Mouse (Mus musculus): ENCODE measurements at regions not wholly inside any gene's neighbourhood (a gene's known extent, or its start where the extent isn't known, plus 50 kb on each side); places are given as distances from the start of the nearest gene placed in this dataset.

- Histone ChIP-seq H3K27ac (replicated peaks) (no peak overlapping the region), H3K27me3 (ENCODE audit: control insufficient read depth, insufficient read depth, low read length) (no peaks in the 10 kb centered on the region), H3K9me3 (ENCODE audit: control insufficient read depth, low read length) (no peaks in the 10 kb centered on the region), H3K9ac (ENCODE audit: low read length) (no peak overlapping the region), H3K4me2 (replicated peaks; ENCODE audit: low read depth) (no peak overlapping the region), H3K4me1 (replicated peaks; ENCODE audit: control insufficient read depth, insufficient read depth) (0 out of 2 replicates have a peak, but pooled peaks cover 2% of the 10 kb centered on the region), H3K4me3 (ENCODE audit: low read depth, low read length) (no peak overlapping the region), H3K36me3 (ENCODE audit: control insufficient read depth, insufficient read depth, low read length) (no peaks in the 10 kb centered on the region)
- DNase-seq (ENCODE audit: low spot score): no peak
- ATAC-seq (ENCODE audit: low FRiP score, low TSS enrichment): no peak
- WGBS: 80% methylated on average over 9 of the region's 9 CpGs
- TF ChIP-seq EP300 (optimal IDR thresholded peaks at IDR 0.05) (no peak), CTCF (IDR thresholded peaks at IDR 0.05; ENCODE audit: low read depth) (no peak)
Observed at GRCm38 (mm10) chr16:5311456-5311855, 55.7 kb upstream of the Eef2kmt start.

DNA sequence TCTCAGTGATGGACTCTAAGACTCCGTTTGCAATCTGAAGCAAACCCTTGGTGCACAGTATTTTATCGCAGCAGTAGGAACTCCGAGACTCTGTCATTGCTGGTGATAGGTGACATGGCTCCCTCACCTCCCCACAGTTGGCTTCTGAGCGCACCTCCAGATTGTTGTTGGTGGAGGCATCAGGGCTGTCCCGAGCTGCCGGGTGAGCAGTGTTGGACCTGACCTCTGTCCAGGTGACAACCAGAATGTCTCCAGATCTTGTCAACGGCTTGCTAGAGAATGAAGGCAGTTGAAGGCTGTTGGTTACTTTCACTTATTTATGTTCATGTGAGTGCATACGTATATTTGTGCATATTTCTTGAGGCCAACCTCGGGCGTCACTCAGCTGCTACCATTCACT, 55.0 kb upstream of the Eef2kmt start:
- WGBS: 91% methylated on average over 10 of the region's 10 CpGs

DNA sequence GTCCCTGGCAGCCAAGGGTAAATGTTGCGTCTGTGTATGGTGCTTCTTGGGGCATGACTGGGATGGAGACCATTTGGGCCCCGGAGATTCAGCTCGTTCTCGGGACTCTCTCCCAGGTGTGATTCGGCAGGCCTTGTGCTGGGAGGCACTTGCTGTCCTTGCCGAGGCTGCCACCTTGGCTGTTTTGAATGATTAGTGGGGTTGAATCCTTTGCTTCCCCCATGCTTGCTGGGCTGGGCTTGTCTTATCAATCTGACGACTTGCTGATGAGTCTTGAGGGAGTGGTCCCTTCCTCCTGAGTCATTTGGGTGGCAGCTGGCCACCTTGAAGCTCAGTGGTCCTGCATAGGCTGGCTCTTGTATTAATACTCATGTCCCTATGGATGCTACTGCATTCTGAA, 52.0 kb upstream of the Eef2kmt start:
- Histone ChIP-seq H3K4me1 (replicated peaks; ENCODE audit: control insufficient read depth, insufficient read depth) (0 out of 2 replicates have a peak, but pooled peaks cover 2% of the 10 kb centered on the region), H3K27ac (replicated peaks) (no peak overlapping the region), H3K4me3 (ENCODE audit: low read depth, low read length) (no peak overlapping the region), H3K27me3 (ENCODE audit: control insufficient read depth, insufficient read depth, low read length) (no peaks in the 10 kb centered on the region), H3K9ac (ENCODE audit: low read length) (no peak overlapping the region), H3K36me3 (ENCODE audit: control insufficient read depth, insufficient read depth, low read length) (no peaks in the 10 kb centered on the region), H3K9me3 (ENCODE audit: control insufficient read depth, low read length) (no peaks in the 10 kb centered on the region), H3K4me2 (replicated peaks; ENCODE audit: low read depth) (no peak overlapping the region)
- DNase-seq (ENCODE audit: low spot score) (no peak), ATAC-seq (ENCODE audit: low FRiP score, low TSS enrichment) (no peak)
- no peak for TF ChIP-seq EP300 (optimal IDR thresholded peaks at IDR 0.05)
- no peak for TF ChIP-seq CTCF (IDR thresholded peaks at IDR 0.05; ENCODE audit: low read depth)
- 62% methylated on average over 7 of the region's 7 CpGs for WGBS

More for the DNA sequence above, 55.0 kb upstream of the Eef2kmt start:
- Histone ChIP-seq H3K4me2 (replicated peaks; ENCODE audit: low read depth) (no peak overlapping the region), H3K4me1 (replicated peaks; ENCODE audit: control insufficient read depth, insufficient read depth) (0 out of 2 replicates have a peak, but pooled peaks cover 2% of the 10 kb centered on the region), H3K27me3 (ENCODE audit: control insufficient read depth, insufficient read depth, low read length) (no peaks in the 10 kb centered on the region), H3K9me3 (ENCODE audit: control insufficient read depth, low read length) (no peaks in the 10 kb centered on the region), H3K9ac (ENCODE audit: low read length) (no peak overlapping the region), H3K4me3 (ENCODE audit: low read depth, low read length) (no peak overlapping the region), H3K36me3 (ENCODE audit: control insufficient read depth, insufficient read depth, low read length) (no peaks in the 10 kb centered on the region), H3K27ac (replicated peaks) (no peak overlapping the region)
- TF ChIP-seq CTCF (IDR thresholded peaks at IDR 0.05; ENCODE audit: low read depth): no peak
- TF ChIP-seq EP300 (optimal IDR thresholded peaks at IDR 0.05): no peak
- no peak for ATAC-seq (ENCODE audit: low FRiP score, low TSS enrichment)
- no peak for DNase-seq (ENCODE audit: low spot score)

- Histone ChIP-seq H3K9ac (ENCODE audit: low read length) (no peak overlapping the region), H3K4me1 (replicated peaks; ENCODE audit: control insufficient read depth, insufficient read depth) (0 out of 2 replicates have a peak, but pooled peaks cover 2% of the 10 kb centered on the region), H3K36me3 (ENCODE audit: control insufficient read depth, insufficient read depth, low read length) (no peaks in the 10 kb centered on the region), H3K4me3 (ENCODE audit: low read depth, low read length) (peak overlapping the region; percentile 32; the same call in 1 of the 2 replicates), H3K27me3 (ENCODE audit: control insufficient read depth, insufficient read depth, low read length) (no peaks in the 10 kb centered on the region), H3K4me2 (replicated peaks; ENCODE audit: low read depth) (peak overlapping the region; percentile 58), H3K27ac (replicated peaks) (no peak overlapping the region), H3K9me3 (ENCODE audit: control insufficient read depth, low read length) (no peaks in the 10 kb centered on the region)
- 70% methylated on average over 7 of the region's 7 CpGs for WGBS
- ATAC-seq (ENCODE audit: low FRiP score, low TSS enrichment) (no peak), DNase-seq (ENCODE audit: low spot score) (no peak)
- TF ChIP-seq CTCF (IDR thresholded peaks at IDR 0.05; ENCODE audit: low read depth) (no peak), EP300 (optimal IDR thresholded peaks at IDR 0.05) (no peak)
Observed at GRCm38 (mm10) chr16:5307249-5307605, 51.4 kb upstream of the Eef2kmt start.

DNA sequence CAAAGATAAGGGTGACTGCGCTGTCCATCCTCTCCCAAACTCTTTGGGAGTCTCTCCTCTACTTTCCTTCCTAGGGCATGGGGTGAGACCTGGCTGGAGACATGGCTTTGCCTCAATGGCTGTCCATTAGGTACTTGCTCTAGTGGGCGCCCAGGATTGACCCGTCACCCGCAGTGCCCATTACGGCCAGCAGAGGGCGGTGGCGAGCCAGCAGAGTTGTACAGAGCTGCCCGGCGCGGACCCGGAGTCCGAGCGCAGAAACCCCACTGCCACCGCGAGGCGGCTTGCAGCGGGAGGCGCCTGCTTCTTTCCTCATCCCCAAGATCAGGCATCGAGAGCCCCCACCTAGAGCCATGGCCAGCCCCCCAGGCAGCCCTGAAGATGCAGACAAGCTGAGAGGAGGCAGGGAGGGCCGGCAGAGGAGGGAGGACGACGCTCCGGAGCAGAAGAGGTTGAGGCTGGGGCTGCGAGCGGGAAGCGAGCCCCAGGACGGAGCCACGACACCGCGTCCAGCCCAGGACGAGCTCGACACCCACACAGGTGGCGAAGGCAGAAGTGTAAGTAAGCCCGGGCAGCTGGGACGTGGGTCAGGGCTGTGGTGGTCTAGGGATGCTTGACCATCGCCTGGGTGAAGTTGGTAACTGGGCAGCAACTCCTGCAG, 50.9 kb upstream of the Eef2kmt start:
- 1% methylated on average over 36 of the region's 36 CpGs for WGBS
- H3K9ac ChIP-seq (ENCODE audit: low read length): no peak overlapping the region
- peak; percentile 91 for DNase-seq (ENCODE audit: low spot score)

More for the DNA sequence above, 50.9 kb upstream of the Eef2kmt start:
- Histone ChIP-seq H3K4me3 (ENCODE audit: low read depth, low read length) (peak overlapping the region; percentile 32), H3K4me1 (replicated peaks; ENCODE audit: control insufficient read depth, insufficient read depth) (0 out of 2 replicates have a peak, but pooled peaks cover 2% of the 10 kb centered on the region), H3K27me3 (ENCODE audit: control insufficient read depth, insufficient read depth, low read length) (no peaks in the 10 kb centered on the region), H3K4me2 (replicated peaks; ENCODE audit: low read depth) (peak overlapping the region; percentile 58), H3K36me3 (ENCODE audit: control insufficient read depth, insufficient read depth, low read length) (no peaks in the 10 kb centered on the region), H3K27ac (replicated peaks) (no peak overlapping the region), H3K9me3 (ENCODE audit: control insufficient read depth, low read length) (no peaks in the 10 kb centered on the region)
- TF ChIP-seq CTCF (IDR thresholded peaks at IDR 0.05; ENCODE audit: low read depth) (peak; percentile 99), EP300 (optimal IDR thresholded peaks at IDR 0.05) (no peak)
- peak; percentile 88 for ATAC-seq (ENCODE audit: low FRiP score, low TSS enrichment)

All from stomach, postnatal 0 days (tissue).